Mouse (Mus musculus) bone marrow macrophage, adult 2 months (primary cell): ENCODE results near the gene Tgfbr2.

Experiments
- CTCF ChIP-seq: IDR thresholded peaks from 2 replicates; pipeline ENCODE4 v1.5.1; 2012; ENCODE audit warnings: low read depth, mild to moderate bottlenecking, low read length, moderate library complexity
- POLR2A ChIP-seq: IDR thresholded peaks from 2 replicates; pipeline ENCODE4 v1.6.1; 2012; ENCODE audit warnings: mild to moderate bottlenecking, low read depth, low read length, borderline replicate concordance

DNA sequence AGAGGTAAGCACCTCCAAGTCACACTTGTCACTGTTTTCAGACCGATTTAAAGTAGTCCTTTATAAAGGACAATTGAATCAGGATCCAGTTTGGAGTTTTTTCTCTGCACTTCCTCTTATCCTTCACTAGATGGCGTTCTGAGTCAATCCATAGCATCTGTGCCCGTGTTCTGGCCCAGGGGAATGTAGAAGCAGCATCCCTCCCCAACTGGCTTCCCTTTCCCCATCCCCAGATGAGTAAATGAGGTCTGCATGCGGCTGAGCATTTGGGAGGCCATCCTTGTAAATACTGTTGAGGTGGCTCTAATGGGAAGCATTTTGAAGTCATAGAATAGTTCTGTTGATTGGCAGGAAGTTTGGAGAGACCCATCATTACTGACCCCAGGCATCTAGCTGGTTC, 114.5 kb downstream of the Tgfbr2 start:
- TF ChIP-seq POLR2A (no peak), CTCF (peak; percentile 85)
